Mouse (Mus musculus): ENCODE measurements around the gene Ppp4r2. TPM values are rescaled to one million over a fixed set of nuclear protein-coding genes. Genes with fewer than 3 reads are reported as not detected.

Ppp4r2 gene
- polyA plus RNA-seq, 1 experiment from 2014 or later = 15.1 TPM

GRCm38 (mm10) chr6:100799290-100799689 is 34.1 kb upstream of the Ppp4r2 start:
- ATAC-seq (replicated peaks; ENCODE audit: low FRiP score, low read depth) = no peak
- no peak for TF ChIP-seq CTCF (IDR thresholded peaks at IDR 0.05; ENCODE audit: low read depth)
- Histone ChIP-seq H3K27ac (no peak overlapping the region), H3K36me3 (ENCODE audit: insufficient read depth, low read length) (no peaks in the 10 kb centered on the region), H3K4me3 (replicated peaks; ENCODE audit: low read depth, low read length) (no peak overlapping the region), H3K9ac (ENCODE audit: low read depth, low read length) (no peak overlapping the region), H3K4me2 (ENCODE audit: low read length) (no peak overlapping the region), H3K27me3 (ENCODE audit: insufficient read depth, low read length) (no peaks in the 10 kb centered on the region), H3K4me1 (replicated peaks; ENCODE audit: insufficient read depth, low read length) (no peaks in the 10 kb centered on the region; the same call in 1 of the 2 replicates), H3K9me3 (replicated peaks; ENCODE audit: low read length) (no peaks in the 10 kb centered on the region)
- WGBS = 85% methylated on average over 6 of the region's 6 CpGs
- DNase-seq (ENCODE audit: low spot score) = no peak

DNA sequence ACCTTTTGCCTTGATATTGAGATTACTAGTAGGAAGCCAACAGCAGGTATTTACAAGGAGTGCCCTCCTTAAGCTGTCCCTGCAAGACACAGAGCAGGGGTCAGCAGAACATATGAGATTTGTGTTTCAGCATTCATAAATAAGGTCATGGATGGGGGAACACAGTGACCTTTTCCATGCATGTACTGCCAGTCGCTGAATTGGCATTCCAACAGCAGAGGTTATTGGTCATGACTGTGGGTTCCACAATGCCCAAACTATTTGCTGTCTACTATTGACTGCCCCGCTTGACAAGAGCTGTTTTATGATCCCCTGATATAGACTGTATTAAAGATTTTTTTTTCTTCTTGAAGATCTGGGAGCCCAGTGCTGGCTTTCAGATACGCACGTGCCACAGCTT is 33.7 kb upstream of the Ppp4r2 start:
- H3K9ac ChIP-seq (ENCODE audit: low read depth, low read length) = no peak overlapping the region
- ATAC-seq (replicated peaks; ENCODE audit: low FRiP score, low read depth) = no peak
- H3K36me3 ChIP-seq (ENCODE audit: insufficient read depth, low read length) = no peaks in the 10 kb centered on the region
- H3K4me1 ChIP-seq (replicated peaks; ENCODE audit: insufficient read depth, low read length) = no peaks in the 10 kb centered on the region; the same call in 1 of the 2 replicates
- 85% methylated on average over 4 of the region's 4 CpGs for WGBS
- no peak overlapping the region for H3K4me3 ChIP-seq (replicated peaks; ENCODE audit: low read depth, low read length)
- H3K4me2 ChIP-seq (ENCODE audit: low read length) = no peak overlapping the region
- no peaks in the 10 kb centered on the region for H3K27me3 ChIP-seq (ENCODE audit: insufficient read depth, low read length)
- H3K27ac ChIP-seq = no peak overlapping the region
- no peak for DNase-seq (ENCODE audit: low spot score)
- no peaks in the 10 kb centered on the region for H3K9me3 ChIP-seq (replicated peaks; ENCODE audit: low read length)
- TF ChIP-seq CTCF (IDR thresholded peaks at IDR 0.05; ENCODE audit: low read depth) = no peak

DNA sequence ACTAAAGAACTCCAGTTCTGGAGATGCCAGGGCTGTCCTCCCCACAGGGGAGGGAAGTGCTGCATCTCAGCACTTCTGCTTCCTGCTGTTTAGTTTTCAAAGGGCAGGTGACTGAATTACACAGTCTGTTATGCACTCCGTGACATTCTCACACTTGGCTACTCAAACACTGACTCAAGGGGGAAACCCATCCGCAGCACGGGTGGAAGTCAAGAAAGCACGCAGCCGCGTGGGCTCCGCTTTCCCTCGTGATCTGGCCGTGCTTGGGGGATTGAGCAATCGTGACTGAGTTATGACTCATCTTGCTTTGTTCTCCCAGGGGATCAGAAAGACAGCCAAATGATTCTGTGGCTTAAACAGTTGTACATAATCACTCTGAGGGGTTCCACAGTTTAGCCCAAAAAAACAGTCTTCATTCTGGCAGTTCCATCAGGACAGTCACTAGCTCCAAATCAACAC is 32.9 kb upstream of the Ppp4r2 start:
- peak; percentile 41 for DNase-seq (ENCODE audit: low spot score)

DNA sequence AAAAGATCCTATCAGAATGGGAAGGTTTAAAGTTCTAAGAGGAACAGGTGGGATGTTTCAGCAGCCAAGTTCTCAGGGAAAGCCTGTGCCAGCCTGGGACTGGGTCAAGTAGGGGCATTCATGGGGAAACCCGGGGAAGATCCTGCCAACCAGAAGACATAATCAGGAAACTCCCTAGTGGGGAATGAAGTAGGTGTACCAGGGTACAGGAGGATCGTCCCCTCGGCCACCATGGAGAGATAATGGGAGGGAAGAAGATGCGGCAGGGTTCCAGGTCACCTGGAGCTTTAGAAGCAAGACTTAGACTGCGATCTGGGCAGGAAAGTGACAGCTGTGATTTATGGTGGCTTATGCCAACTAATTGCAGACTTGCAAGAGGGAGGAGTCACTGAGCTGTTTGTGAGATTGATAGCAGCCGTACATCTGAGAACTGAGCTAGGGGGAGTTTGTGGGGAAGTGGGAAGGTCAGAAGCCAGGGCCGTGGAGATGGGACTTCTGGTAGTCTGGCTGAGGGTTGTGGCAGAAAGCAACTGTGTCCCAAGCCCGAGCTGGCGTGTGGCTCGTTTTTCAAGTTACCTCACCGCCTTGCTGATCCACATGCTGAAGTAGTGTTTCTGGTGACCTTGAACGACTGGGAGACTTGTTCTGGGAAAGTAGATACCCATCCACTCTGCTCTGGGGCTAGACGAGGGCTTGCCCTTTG is 30.9 kb upstream of the Ppp4r2 start:
- H3K36me3 ChIP-seq (ENCODE audit: insufficient read depth, low read length) = no peaks in the 10 kb centered on the region
- no peak overlapping the region for H3K9ac ChIP-seq (ENCODE audit: low read depth, low read length)
- no peak overlapping the region for H3K4me2 ChIP-seq (ENCODE audit: low read length)
- no peaks in the 10 kb centered on the region; the same call in 1 of the 2 replicates for H3K4me1 ChIP-seq (replicated peaks; ENCODE audit: insufficient read depth, low read length)
- no peak overlapping the region for H3K4me3 ChIP-seq (replicated peaks; ENCODE audit: low read depth, low read length)
- H3K9me3 ChIP-seq (replicated peaks; ENCODE audit: low read length) = no peaks in the 10 kb centered on the region
- no peak for TF ChIP-seq CTCF (IDR thresholded peaks at IDR 0.05; ENCODE audit: low read depth)
- H3K27ac ChIP-seq = no peak overlapping the region
- 35% methylated on average over 13 of the region's 13 CpGs for WGBS
- ATAC-seq (replicated peaks; ENCODE audit: low FRiP score, low read depth) (peak; percentile 60), DNase-seq (ENCODE audit: low spot score) (peak; percentile 56)
- H3K27me3 ChIP-seq (ENCODE audit: insufficient read depth, low read length) = no peaks in the 10 kb centered on the region

More for the DNA sequence above, 32.9 kb upstream of the Ppp4r2 start:
- no peak for TF ChIP-seq CTCF (IDR thresholded peaks at IDR 0.05; ENCODE audit: low read depth)
- Histone ChIP-seq H3K4me1 (replicated peaks; ENCODE audit: insufficient read depth, low read length) (no peaks in the 10 kb centered on the region; the same call in 1 of the 2 replicates), H3K9ac (ENCODE audit: low read depth, low read length) (no peak overlapping the region), H3K36me3 (ENCODE audit: insufficient read depth, low read length) (no peaks in the 10 kb centered on the region), H3K4me3 (replicated peaks; ENCODE audit: low read depth, low read length) (no peak overlapping the region), H3K27me3 (ENCODE audit: insufficient read depth, low read length) (no peaks in the 10 kb centered on the region), H3K9me3 (replicated peaks; ENCODE audit: low read length) (no peaks in the 10 kb centered on the region), H3K4me2 (ENCODE audit: low read length) (0 out of 2 replicates have a peak overlapping the region, but pooled peaks have one; percentile 21), H3K27ac (no peak overlapping the region)
- ATAC-seq (replicated peaks; ENCODE audit: low FRiP score, low read depth) = no peak
- 21% methylated on average over 10 of the region's 10 CpGs for WGBS

GRCm38 (mm10) chr6:100803250-100803649 is 30.2 kb upstream of the Ppp4r2 start:
- TF ChIP-seq CTCF (IDR thresholded peaks at IDR 0.05; ENCODE audit: low read depth) = no peak
- no peak overlapping the region for H3K4me2 ChIP-seq (ENCODE audit: low read length)
- H3K4me1 ChIP-seq (replicated peaks; ENCODE audit: insufficient read depth, low read length) = no peaks in the 10 kb centered on the region; the same call in 1 of the 2 replicates
- WGBS = 59% methylated on average over 3 of the region's 3 CpGs
- no peak overlapping the region for H3K4me3 ChIP-seq (replicated peaks; ENCODE audit: low read depth, low read length)
- no peaks in the 10 kb centered on the region for H3K36me3 ChIP-seq (ENCODE audit: insufficient read depth, low read length)
- no peak for ATAC-seq (replicated peaks; ENCODE audit: low FRiP score, low read depth)
- no peak overlapping the region for H3K27ac ChIP-seq
- no peak overlapping the region for H3K9ac ChIP-seq (ENCODE audit: low read depth, low read length)
- no peak for DNase-seq (ENCODE audit: low spot score)
- H3K27me3 ChIP-seq (ENCODE audit: insufficient read depth, low read length) = no peaks in the 10 kb centered on the region
- no peaks in the 10 kb centered on the region for H3K9me3 ChIP-seq (replicated peaks; ENCODE audit: low read length)

DNA sequence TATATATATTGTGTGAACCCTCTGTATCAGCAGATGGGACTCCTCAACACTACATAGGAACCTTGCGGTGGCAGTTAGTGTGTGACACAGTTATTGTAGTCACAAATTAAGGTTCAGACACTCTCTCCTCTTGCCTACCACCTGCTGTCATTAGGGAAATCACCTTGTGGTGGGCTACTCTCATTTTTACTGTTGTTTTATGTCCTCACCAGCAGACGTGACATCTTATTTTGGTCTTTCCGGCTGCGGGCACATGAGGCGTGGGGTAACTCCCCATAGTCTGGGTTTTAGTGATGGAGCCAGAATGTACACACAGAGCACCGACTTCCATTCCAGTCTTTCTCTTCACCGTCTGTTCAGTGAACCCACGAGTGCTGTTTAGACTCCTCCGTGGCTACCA is 26.2 kb upstream of the Ppp4r2 start:
- no peaks in the 10 kb centered on the region for H3K27me3 ChIP-seq (ENCODE audit: insufficient read depth, low read length)
- H3K36me3 ChIP-seq (ENCODE audit: insufficient read depth, low read length) = no peaks in the 10 kb centered on the region
- H3K4me2 ChIP-seq (ENCODE audit: low read length) = no peak overlapping the region
- WGBS = 87% methylated on average over 9 of the region's 9 CpGs
- no peak overlapping the region for H3K27ac ChIP-seq
- H3K4me3 ChIP-seq (replicated peaks; ENCODE audit: low read depth, low read length) = no peak overlapping the region
- DNase-seq (ENCODE audit: low spot score) (no peak), ATAC-seq (replicated peaks; ENCODE audit: low FRiP score, low read depth) (no peak)
- H3K4me1 ChIP-seq (replicated peaks; ENCODE audit: insufficient read depth, low read length) = no peaks in the 10 kb centered on the region; the same call in 1 of the 2 replicates
- no peak overlapping the region for H3K9ac ChIP-seq (ENCODE audit: low read depth, low read length)
- no peaks in the 10 kb centered on the region for H3K9me3 ChIP-seq (replicated peaks; ENCODE audit: low read length)
- no peak for TF ChIP-seq CTCF (IDR thresholded peaks at IDR 0.05; ENCODE audit: low read depth)

All from kidney, postnatal 0 days (tissue).